16 mouse cellular contexts compared by ENCODE assay signal in the genomic region with DNA sequence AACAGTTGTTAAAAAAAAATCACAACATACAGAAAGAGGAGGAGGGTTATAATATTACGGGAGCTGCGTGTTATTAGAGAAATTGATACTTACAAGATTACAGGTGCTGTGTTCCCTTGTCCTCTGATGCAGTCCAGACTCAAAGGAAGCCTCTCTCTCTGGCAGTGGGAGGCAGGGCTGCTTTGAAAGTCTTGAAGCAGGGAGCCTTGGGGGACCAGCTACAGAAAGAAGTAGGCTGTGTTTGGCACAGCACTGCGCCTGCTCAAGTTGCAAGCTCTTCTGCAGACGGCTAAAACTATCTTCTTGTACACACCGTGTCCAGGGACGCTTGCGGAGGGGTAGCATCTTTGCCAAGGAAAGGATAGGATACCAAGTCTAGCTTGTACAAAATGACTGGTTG. TPM values are rescaled to one million over a fixed set of nuclear protein-coding genes. Genes with fewer than 3 reads are reported as not detected.
DNase-seq lines count a peak whose midpoint lies in the region; ATAC-seq and TF ChIP-seq lines count a peak whose summit lies in the region.
"Had no signal": no experiment of that assay in that cellular context is flagged by ENCODE, and none has a peak within 500 bp of the region (broad histone marks: within the 10 kb centered on the region; RNA-seq: fewer than 3 reads in every experiment).

No protein-coding gene starts in this region.

- no peaks in the 10 kb centered on the region for H3K4me1 ChIP-seq in midbrain, embryonic 11.5 days (ENCODE audit: control insufficient read depth, insufficient read depth, low read length)
- H3K4me1 ChIP-seq in midbrain, embryonic 10.5 days = peaks cover 11% of the 10 kb centered on the region
- H3K4me1 ChIP-seq: liver, embryonic 12.5 days had no signal

- no peak overlapping the region for H3K27ac ChIP-seq in gastrocnemius, adult 2 months
- no peak overlapping the region for H3K27ac ChIP-seq in midbrain, embryonic 11.5 days (ENCODE audit: low read depth, low read length)
- H3K27ac ChIP-seq in midbrain, embryonic 10.5 days (replicated peaks) = no peak overlapping the region
- H3K27ac ChIP-seq: hindbrain, embryonic 12.5 days; liver, embryonic 12.5 days; midbrain, embryonic 12.5 days had no signal

- ATAC-seq in midbrain, embryonic 11.5 days (ENCODE audit: low FRiP score) = no peak
- ATAC-seq: liver, embryonic 12.5 days had no signal

- DNase-seq in gastrocnemius, adult 2 months = peak; percentile 21
- no peak for DNase-seq in gastrocnemius, adult 8-10 months (ENCODE audit: low spot score in 2 of 2)
- DNase-seq in midbrain, embryonic 11.5 days (ENCODE audit: low spot score, missing footprints) = peak; percentile 82
- DNase-seq in midbrain, embryonic 10.5 days (ENCODE audit: low spot score) = no peak
- DNase-seq in left cerebral cortex, postnatal 10 days (ENCODE audit: extremely low spot score in 1 of 2, low spot score in 2 of 2) = peak; percentile 10 to 26
- peak; percentile 20 for DNase-seq in testis, postnatal 14 days (ENCODE audit: low spot score)
- DNase-seq in c-Kit-positive CD71-positive TER-119-positive erythroid progenitor cells, embryonic 14.5 days (ENCODE audit: low spot score) = no peak
- DNase-seq in cerebellum, postnatal 14 days = no peak
- DNase-seq: adrenal gland, adult 8-10 months; gastrocnemius, postnatal 10 days; kidney, adult 8-10 months; lung, postnatal 14 days had no signal

- H3K36me3 ChIP-seq in midbrain, embryonic 11.5 days (ENCODE audit: control insufficient read depth, insufficient read depth, low read length) = no peaks in the 10 kb centered on the region
- H3K36me3 ChIP-seq in midbrain, embryonic 10.5 days = no peaks in the 10 kb centered on the region
- H3K36me3 ChIP-seq: heart, embryonic 12.5 days; hindbrain, embryonic 12.5 days; liver, embryonic 12.5 days; midbrain, embryonic 12.5 days had no signal

- H3K9me3 ChIP-seq in midbrain, embryonic 11.5 days (ENCODE audit: control insufficient read depth, low read length) = no peaks in the 10 kb centered on the region
- H3K9me3 ChIP-seq in midbrain, embryonic 10.5 days (replicated peaks) = no peaks in the 10 kb centered on the region
- H3K9me3 ChIP-seq: heart, embryonic 12.5 days; hindbrain, embryonic 12.5 days; liver, embryonic 12.5 days; midbrain, embryonic 12.5 days had no signal

- H3K9ac ChIP-seq in midbrain, embryonic 11.5 days (ENCODE audit: low read length) = no peak overlapping the region
- H3K9ac ChIP-seq: heart, embryonic 12.5 days; hindbrain, embryonic 12.5 days; liver, embryonic 12.5 days; midbrain, embryonic 12.5 days had no signal

- TF ChIP-seq CTCF in gastrocnemius, adult 2 months (IDR thresholded peaks at IDR 0.05) = no peak

- no peak overlapping the region for H3K4me2 ChIP-seq in midbrain, embryonic 11.5 days
- H3K4me2 ChIP-seq: heart, embryonic 12.5 days; hindbrain, embryonic 12.5 days; liver, embryonic 12.5 days; midbrain, embryonic 12.5 days had no signal

- intact Hi-C loops in gastrocnemius, adult 2 months (cut with DNase I) = no loop called here
- intact Hi-C loops in left cerebral cortex, postnatal 10 days (cut with DNase I) = no loop called here

- no peaks in the 10 kb centered on the region for H3K27me3 ChIP-seq in midbrain, embryonic 11.5 days (ENCODE audit: control insufficient read depth, insufficient read depth, low read length)
- H3K27me3 ChIP-seq in midbrain, embryonic 10.5 days (ENCODE audit: low read depth, poor library complexity, severe bottlenecking) = no peaks in the 10 kb centered on the region
- H3K27me3 ChIP-seq: heart, embryonic 12.5 days; hindbrain, embryonic 12.5 days; liver, embryonic 12.5 days; midbrain, embryonic 12.5 days had no signal

- 75% methylated on average over 7 of the region's 7 CpGs for WGBS in midbrain, embryonic 11.5 days
- 75% methylated on average over 7 of the region's 7 CpGs for WGBS in midbrain, embryonic 10.5 days

- no peak overlapping the region for H3K4me3 ChIP-seq in gastrocnemius, adult 2 months
- H3K4me3 ChIP-seq in midbrain, embryonic 11.5 days (ENCODE audit: low read depth, low read length) = no peak overlapping the region
- no peak overlapping the region for H3K4me3 ChIP-seq in midbrain, embryonic 10.5 days
- H3K4me3 ChIP-seq: heart, embryonic 12.5 days; hindbrain, embryonic 12.5 days; liver, embryonic 12.5 days; midbrain, embryonic 12.5 days had no signal

RNA-seq across cellular contexts. Expression of a gene that starts 51.1 kb away (rescaled TPM):
- total RNA-seq in gastrocnemius, adult 2 months (2021) = not detected
- total RNA-seq in gastrocnemius, adult 8-10 months (2022) = not detected
- polyA plus RNA-seq in midbrain, embryonic 11.5 days (2014; fragmentation: Nextera tagmentation; extraction: Ambion mirVana) = 0.36 and 0.87 TPM in 2 replicates
- polyA plus RNA-seq in midbrain, embryonic 10.5 days (2016; fragmentation: Nextera tagmentation; extraction: Ambion mirVana) = 0.53 and 0.93 TPM in 2 replicates
- 10 to 100 TPM; 18.3 to 20.5 TPM for total RNA-seq in left cerebral cortex, postnatal 10 days (2021)

Comparison
In these comparisons a context has a peak if more than half of its experiments do, and no peak if none do; other contexts are left out.
1. DNase-seq: peak in gastrocnemius, adult 2 months (single experiment), midbrain, embryonic 11.5 days (single experiment), left cerebral cortex, postnatal 10 days (2 of 2) and testis, postnatal 14 days (single experiment); none in gastrocnemius, adult 8-10 months (0 of 2), midbrain, embryonic 10.5 days (single experiment), c-Kit-positive CD71-positive TER-119-positive erythroid progenitor cells, embryonic 14.5 days (single experiment) and cerebellum, postnatal 14 days (0 of 2).
2. RNA of a gene that starts 51.1 kb away (total RNA-seq): 18.3 to 20.5 TPM in left cerebral cortex, postnatal 10 days; not detected in gastrocnemius, adult 2 months and not detected in gastrocnemius, adult 8-10 months; every median in the first group is over 10 times any median in the second.